Mouse (Mus musculus): Measurements from ENCODE around the gene Gm10720. TPM values are rescaled to one million over a fixed set of nuclear protein-coding genes. Genes with fewer than 3 reads are reported as not detected.
"Not testable (repeated sequence)": the region's sequence is repeated elsewhere in the genome, so short reads cannot be mapped to it uniquely, and the experiment has no call there.

The Gm10720 gene
- polyA plus RNA-seq, 1 experiment from 2014 or later = not detected

DNA sequence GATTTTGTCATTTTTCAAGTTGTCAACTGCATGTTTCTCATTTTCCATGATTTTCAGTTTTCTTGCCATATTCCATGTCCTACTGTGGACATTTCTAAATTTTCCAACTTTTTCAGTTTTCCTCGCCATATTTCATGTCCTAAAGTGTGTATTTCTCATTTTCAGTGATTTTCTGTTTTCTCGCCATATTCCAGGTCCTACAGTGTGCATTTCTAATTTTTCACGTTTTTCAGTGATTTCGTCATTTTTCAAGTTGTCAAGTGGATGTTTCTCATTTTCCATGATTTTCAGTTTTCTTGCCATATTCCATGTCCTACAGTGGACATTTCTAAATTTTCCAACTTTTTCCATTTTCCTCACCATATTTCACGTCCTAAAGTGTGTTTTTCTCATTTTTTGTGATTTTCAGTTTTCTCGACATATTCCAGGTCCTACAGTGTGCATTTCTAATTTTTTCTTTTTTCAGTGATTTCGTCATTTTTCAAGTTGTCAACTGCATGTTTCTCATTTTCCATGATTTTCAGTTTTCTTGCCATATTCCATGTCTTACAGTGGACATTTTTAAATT, 3.3 kb upstream of the Gm10720 start:
- not testable (repeated sequence) for DNase-seq (ENCODE audit: low spot score, missing footprints); ATAC-seq (ENCODE audit: low FRiP score); H3K36me3 ChIP-seq (ENCODE audit: control insufficient read depth, insufficient read depth, low read length); H3K4me1 ChIP-seq (ENCODE audit: control insufficient read depth, insufficient read depth, low read length); H3K27me3 ChIP-seq (ENCODE audit: control insufficient read depth, insufficient read depth, low read length); H3K9ac ChIP-seq (ENCODE audit: low read length); H3K9me3 ChIP-seq (ENCODE audit: control insufficient read depth, low read length); H3K4me2 ChIP-seq; H3K4me3 ChIP-seq (ENCODE audit: low read depth, low read length); H3K27ac ChIP-seq (ENCODE audit: low read depth, low read length)
- 91% methylated on average over 2 of the region's 7 CpGs for WGBS

DNA sequence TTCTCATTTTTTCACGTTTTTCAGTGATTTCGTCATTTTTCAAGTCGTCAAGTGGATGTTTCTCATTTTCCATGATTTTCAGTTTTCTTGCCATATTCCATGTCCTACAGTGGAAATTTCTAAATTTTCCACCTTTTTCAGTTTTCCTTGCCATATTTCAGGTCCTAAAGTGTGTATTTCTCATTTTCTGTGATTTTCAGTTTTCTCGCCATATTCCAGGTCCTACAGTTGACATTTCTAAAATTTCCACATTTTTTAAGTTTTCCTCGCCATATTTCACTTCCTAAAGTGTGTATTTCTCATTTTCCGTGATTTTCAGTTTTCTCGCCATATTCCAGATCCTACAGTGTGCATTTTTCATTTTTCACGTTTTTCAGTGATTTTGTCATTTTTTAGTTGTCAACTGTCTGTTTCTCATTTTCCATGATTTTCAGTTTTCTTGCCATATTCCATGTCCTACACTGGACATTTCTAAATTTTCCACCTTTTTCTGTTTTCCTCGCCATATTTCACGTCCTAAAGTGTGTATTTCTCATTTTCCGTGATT, 2.6 kb upstream of the Gm10720 start, which contains the start of gene Gm10721:
TSS of gene Gm10721 (plus strand) at position 408 of the 547 bp plus-strand sequence.
- not testable (repeated sequence) for H3K4me1 ChIP-seq (ENCODE audit: control insufficient read depth, insufficient read depth, low read length); H3K4me2 ChIP-seq; H3K4me3 ChIP-seq (ENCODE audit: low read depth, low read length); H3K9me3 ChIP-seq (ENCODE audit: control insufficient read depth, low read length); H3K36me3 ChIP-seq (ENCODE audit: control insufficient read depth, insufficient read depth, low read length); H3K27me3 ChIP-seq (ENCODE audit: control insufficient read depth, insufficient read depth, low read length); H3K9ac ChIP-seq (ENCODE audit: low read length); DNase-seq (ENCODE audit: low spot score, missing footprints); H3K27ac ChIP-seq (ENCODE audit: low read depth, low read length)
- peak; percentile 58 for ATAC-seq (ENCODE audit: low FRiP score)
- no CpG with 5 or more reads among the region's 11 CpGs for WGBS

DNA sequence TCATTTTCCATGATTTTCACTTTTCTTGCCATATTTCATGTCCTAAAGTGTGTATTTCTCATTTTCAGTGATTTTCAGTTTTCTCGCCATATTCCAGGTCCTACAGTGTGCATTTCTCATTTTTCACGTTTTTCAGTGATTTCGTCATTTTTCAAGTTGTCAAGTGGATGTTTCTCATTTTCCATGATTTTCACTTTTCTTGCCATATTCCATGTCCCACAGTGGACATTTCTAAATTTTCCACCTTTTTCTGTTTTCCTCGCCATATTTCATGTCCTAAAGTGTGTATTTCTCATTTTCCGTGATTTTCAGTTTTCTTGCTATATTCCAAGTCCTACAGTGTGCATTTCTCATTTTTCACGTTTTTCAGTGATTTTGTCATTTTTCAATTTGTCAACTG, 442 bp downstream of the Gm10720 start:
- H3K4me3 ChIP-seq (ENCODE audit: low read depth, low read length); H3K9ac ChIP-seq (ENCODE audit: low read length); H3K36me3 ChIP-seq (ENCODE audit: control insufficient read depth, insufficient read depth, low read length); H3K27me3 ChIP-seq (ENCODE audit: control insufficient read depth, insufficient read depth, low read length); H3K27ac ChIP-seq (ENCODE audit: low read depth, low read length); H3K4me1 ChIP-seq (ENCODE audit: control insufficient read depth, insufficient read depth, low read length); ATAC-seq (ENCODE audit: low FRiP score); DNase-seq (ENCODE audit: low spot score, missing footprints); H3K4me2 ChIP-seq; H3K9me3 ChIP-seq (ENCODE audit: control insufficient read depth, low read length): not testable (repeated sequence)
- 78% methylated on average over 4 of the region's 6 CpGs for WGBS

DNA sequence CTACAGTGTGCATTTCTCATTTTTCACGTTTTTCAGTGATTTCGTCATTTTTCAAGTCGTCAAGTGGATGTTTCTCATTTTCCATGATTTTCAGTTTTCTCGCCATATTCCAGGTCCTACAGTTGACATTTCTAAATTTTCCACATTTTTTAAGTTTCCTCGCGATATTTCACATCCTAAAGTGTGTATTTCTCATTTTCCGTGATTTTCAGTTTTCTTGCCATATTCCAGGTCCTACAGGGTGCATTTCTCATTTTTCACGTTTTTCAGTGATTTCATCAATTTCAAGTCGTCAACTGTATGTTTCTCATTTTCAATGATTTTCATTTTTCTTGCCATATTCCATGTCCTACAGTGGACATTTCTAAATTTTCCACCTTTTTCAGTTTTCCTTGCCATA, 1.7 kb downstream of the Gm10720 start, which contains the start of gene Gm10719:
TSS of gene Gm10719 (plus strand) at position 301 of the 400 bp plus-strand sequence.
- H3K9ac ChIP-seq (ENCODE audit: low read length); H3K4me3 ChIP-seq (ENCODE audit: low read depth, low read length); H3K27ac ChIP-seq (ENCODE audit: low read depth, low read length); H3K4me2 ChIP-seq; H3K9me3 ChIP-seq (ENCODE audit: control insufficient read depth, low read length); H3K36me3 ChIP-seq (ENCODE audit: control insufficient read depth, insufficient read depth, low read length); H3K4me1 ChIP-seq (ENCODE audit: control insufficient read depth, insufficient read depth, low read length); DNase-seq (ENCODE audit: low spot score, missing footprints); ATAC-seq (ENCODE audit: low FRiP score); H3K27me3 ChIP-seq (ENCODE audit: control insufficient read depth, insufficient read depth, low read length): not testable (repeated sequence)
- WGBS = no CpG with 5 or more reads among the region's 9 CpGs

DNA sequence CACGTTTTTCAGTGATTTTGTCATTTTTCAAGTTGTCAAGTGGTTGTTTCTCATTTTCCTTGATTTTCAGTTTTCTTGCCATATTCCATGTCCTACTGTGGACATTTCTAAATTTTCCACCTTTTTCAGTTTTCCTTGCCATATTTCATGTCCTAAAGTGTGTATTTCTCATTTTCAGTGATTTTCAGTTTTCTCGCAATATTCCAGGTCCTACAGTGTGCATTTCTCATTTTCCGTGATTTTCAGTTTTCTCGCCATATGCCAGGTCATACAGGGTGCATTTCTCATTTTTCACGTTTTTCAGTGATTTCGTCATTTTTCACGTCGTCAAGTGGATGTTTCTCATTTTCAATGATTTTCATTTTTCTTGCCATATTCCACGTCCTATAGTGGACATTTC, 3.5 kb downstream of the Gm10720 start:
- not testable (repeated sequence) for ATAC-seq (ENCODE audit: low FRiP score); H3K27ac ChIP-seq (ENCODE audit: low read depth, low read length); H3K27me3 ChIP-seq (ENCODE audit: control insufficient read depth, insufficient read depth, low read length); H3K9ac ChIP-seq (ENCODE audit: low read length); H3K4me1 ChIP-seq (ENCODE audit: control insufficient read depth, insufficient read depth, low read length); H3K36me3 ChIP-seq (ENCODE audit: control insufficient read depth, insufficient read depth, low read length); H3K4me3 ChIP-seq (ENCODE audit: low read depth, low read length); H3K4me2 ChIP-seq; DNase-seq (ENCODE audit: low spot score, missing footprints); H3K9me3 ChIP-seq (ENCODE audit: control insufficient read depth, low read length)
- WGBS = 63% methylated on average over 9 of the region's 9 CpGs

DNA sequence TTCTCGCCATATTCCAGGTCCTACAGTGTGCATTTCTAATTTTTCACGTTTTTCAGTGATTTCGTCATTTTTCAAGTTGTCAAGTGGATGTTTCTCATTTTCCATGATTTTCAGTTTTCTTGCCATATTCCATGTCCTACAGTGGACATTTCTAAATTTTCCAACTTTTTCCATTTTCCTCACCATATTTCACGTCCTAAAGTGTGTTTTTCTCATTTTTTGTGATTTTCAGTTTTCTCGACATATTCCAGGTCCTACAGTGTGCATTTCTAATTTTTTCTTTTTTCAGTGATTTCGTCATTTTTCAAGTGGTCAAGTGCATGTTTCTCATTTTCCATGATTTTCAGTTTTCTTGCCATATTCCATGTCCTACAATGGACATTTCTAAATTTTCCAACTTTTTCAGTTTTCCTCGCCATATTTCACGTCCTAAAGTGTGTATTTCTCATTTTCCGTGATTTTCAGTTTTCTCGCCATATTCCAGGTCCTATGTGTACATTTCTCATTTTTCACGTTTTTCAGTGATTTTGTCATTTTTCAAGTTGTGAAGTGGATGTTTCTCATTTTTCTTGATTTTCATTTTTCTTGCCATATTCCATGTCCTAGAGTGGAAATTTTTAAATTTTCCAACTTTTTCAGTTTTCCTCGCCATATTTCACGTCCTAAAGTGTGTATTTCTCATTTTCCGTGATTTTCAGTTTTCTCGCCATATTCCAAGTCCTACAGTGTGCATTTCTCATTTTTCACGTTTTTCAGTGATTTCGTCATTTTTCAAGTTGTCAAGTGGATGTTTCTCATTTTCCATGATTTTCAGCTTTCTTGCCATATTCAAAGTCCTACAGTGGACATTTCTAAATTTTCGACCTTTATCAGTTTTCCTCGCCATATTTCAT, 4.6 kb downstream of the Gm10720 start:
- not testable (repeated sequence) for DNase-seq (ENCODE audit: low spot score, missing footprints); H3K27me3 ChIP-seq (ENCODE audit: control insufficient read depth, insufficient read depth, low read length); H3K27ac ChIP-seq (ENCODE audit: low read depth, low read length); H3K9me3 ChIP-seq (ENCODE audit: control insufficient read depth, low read length); H3K36me3 ChIP-seq (ENCODE audit: control insufficient read depth, insufficient read depth, low read length); H3K4me3 ChIP-seq (ENCODE audit: low read depth, low read length); H3K4me1 ChIP-seq (ENCODE audit: control insufficient read depth, insufficient read depth, low read length); H3K9ac ChIP-seq (ENCODE audit: low read length); H3K4me2 ChIP-seq
- 75% methylated on average over 11 of the region's 19 CpGs for WGBS
- ATAC-seq (ENCODE audit: low FRiP score) = peak; percentile 60

DNA sequence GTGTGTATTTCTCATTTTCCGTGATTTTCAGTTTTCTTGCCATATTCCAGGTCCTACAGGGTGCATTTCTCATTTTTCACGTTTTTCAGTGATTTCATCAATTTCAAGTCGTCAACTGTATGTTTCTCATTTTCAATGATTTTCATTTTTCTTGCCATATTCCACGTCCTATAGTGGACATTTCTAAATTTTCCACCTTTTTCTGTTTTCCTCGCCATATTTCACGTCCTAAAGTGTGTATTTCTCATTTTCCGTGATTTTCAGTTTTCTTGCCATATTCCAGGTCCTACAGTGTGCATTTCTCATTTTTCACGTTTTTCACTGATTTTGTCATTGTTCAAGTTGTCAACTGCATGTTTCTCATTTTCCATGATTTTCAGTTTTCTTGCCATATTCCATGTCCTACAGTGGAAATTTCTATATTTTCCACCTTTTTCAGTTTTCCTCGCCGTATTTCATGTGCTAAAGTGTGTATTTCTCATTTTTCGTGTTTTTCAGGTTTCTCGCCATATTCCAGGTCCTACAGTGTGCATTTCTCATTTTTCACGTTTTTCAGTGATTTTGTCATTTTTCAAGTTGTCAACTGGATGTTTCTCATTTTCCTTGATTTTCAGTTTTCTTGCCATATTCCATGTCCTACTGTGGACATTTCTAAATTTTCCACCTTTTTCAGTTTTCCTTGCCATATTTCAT, 7.0 kb downstream of the Gm10720 start:
- DNase-seq (ENCODE audit: low spot score, missing footprints) = peak; percentile 84
- not testable (repeated sequence) for H3K4me2 ChIP-seq; H3K36me3 ChIP-seq (ENCODE audit: control insufficient read depth, insufficient read depth, low read length); ATAC-seq (ENCODE audit: low FRiP score); H3K27me3 ChIP-seq (ENCODE audit: control insufficient read depth, insufficient read depth, low read length); H3K4me1 ChIP-seq (ENCODE audit: control insufficient read depth, insufficient read depth, low read length); H3K27ac ChIP-seq (ENCODE audit: low read depth, low read length); H3K4me3 ChIP-seq (ENCODE audit: low read depth, low read length); H3K9ac ChIP-seq (ENCODE audit: low read length); H3K9me3 ChIP-seq (ENCODE audit: control insufficient read depth, low read length)
- 68% methylated on average over 9 of the region's 13 CpGs for WGBS

DNA sequence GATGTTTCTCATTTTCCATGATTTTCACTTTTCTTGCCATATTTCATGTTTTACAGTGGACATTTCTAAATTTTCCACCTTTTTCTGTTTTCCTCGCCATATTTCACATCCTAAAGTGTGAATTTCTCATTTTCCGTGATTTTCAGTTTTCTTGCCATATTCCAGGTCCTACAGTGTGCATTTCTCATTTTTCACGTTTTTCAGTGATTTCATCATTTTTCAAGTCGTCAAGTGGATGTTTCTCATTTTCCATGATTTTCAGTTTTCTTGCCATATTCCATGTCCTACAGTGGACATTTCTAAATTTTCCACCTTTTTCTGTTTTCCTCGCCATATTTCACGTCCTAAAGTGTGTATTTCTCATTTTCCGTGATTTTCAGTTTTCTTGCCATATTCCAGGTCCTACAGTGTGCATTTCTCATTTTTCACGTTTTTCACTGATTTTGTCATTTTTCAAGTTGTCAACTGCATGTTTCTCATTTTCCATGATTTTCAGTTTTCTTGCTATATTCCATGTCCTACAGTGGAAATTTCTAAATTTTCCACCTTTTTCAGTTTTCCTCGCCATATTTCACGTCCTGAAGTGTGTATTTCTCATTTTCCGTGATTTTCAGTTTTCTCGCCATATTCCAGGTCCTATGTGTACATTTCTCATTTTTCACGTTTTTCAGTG, 8.0 kb downstream of the Gm10720 start, which contains the start of gene Gm10718:
TSS of gene Gm10718 (plus strand) at position 236 of the 673 bp plus-strand sequence.
- not testable (repeated sequence) for DNase-seq (ENCODE audit: low spot score, missing footprints); H3K27me3 ChIP-seq (ENCODE audit: control insufficient read depth, insufficient read depth, low read length); H3K9me3 ChIP-seq (ENCODE audit: control insufficient read depth, low read length); H3K27ac ChIP-seq (ENCODE audit: low read depth, low read length); H3K4me2 ChIP-seq; ATAC-seq (ENCODE audit: low FRiP score); H3K9ac ChIP-seq (ENCODE audit: low read length); H3K4me3 ChIP-seq (ENCODE audit: low read depth, low read length); H3K4me1 ChIP-seq (ENCODE audit: control insufficient read depth, insufficient read depth, low read length); H3K36me3 ChIP-seq (ENCODE audit: control insufficient read depth, insufficient read depth, low read length)
- 73% methylated on average over 9 of the region's 13 CpGs for WGBS
